Mouse (Mus musculus) kidney, adult 18-20 months (tissue): ENCODE measurements around the gene Ripply2.

Source experiments
- DNase-seq: peaks from one replicate; pipeline ENCODE4 v3.0.0; 2021

The Ripply2 gene

DNA sequence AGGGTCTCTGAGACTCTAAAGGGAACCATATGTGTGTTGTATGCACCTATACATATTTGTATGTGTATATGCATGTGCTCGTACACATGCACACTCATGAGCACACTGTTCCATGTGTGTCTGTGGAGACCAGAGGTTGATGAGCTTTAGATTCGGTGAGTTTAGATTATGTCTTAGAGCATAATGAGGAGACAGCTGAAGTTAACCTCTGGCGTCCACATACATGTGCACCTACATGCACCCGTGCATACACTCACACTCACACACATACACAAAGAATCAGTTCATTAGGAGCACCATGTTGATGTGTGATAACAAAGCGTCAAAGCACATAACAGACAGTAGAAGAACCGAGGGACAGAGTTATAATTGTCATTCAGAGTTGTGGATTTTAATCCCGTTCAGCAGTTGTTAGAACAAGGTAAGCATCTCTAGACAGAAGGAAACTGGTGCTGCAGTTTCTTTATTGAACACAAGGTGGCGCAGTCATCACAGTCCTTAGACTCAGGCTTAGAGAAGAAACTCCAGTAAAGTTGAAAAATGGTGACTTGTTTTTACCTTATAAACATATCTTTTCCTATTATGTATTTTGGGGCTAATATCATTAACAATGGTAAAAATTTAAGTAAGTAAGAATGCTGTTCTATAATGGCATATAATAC, 12.2 kb downstream of the Ripply2 start:
- DNase-seq = peak; percentile 67

DNA sequence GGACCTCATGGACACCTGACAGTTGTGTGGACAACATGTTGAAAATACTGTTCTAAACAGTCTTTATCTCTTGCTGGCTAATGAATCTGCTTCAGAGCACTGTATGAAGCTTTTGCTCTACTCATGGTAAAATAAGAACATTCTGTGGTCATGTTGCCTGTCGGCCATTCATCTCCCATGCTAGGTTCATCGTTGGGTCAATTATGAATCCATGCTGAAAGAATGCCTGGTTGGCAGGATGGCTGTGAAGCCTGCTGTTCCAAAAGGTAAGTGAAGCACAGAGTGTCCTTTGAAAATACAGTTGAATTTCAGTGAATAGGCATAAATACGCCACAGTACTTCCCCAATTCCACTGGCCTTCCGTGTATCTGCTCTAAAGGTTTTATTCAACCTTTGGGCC, 16.9 kb downstream of the Ripply2 start:
- no peak for DNase-seq

DNA sequence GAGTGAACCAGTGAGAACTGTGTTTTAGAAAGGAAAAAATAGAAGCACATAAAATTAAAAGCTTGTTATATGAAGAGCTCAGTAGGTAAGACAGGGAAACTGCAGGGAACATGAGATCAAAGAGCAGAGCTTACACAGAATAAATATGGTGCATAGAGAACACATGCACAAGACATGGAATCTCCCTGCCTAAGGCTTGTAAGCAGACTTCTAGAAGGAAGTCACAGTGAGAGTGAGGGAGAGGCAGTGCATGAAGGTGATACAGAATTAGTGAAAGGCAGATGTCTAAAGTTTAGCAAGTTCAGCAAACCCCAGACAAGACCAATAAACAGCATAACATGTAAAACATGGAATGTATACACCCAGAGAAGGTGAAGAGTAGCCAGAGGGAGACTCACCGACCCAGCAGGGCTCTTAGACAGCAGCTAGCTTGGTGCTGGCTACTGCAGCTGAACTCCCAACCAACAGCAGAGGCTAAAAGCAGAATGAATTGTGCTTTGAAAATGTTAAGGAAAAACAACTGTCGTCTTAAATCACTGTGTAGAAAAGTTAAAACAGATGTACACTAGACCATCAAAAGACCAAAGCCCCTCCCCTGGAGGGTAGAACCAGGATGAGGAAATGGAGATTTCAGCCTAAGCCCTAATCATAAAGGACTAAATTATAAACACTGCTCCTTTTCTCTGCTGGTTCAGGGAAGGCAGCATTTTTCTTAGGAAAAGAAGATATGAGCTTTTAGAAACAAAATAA, 19.7 kb downstream of the Ripply2 start:
- DNase-seq = no peak

DNA sequence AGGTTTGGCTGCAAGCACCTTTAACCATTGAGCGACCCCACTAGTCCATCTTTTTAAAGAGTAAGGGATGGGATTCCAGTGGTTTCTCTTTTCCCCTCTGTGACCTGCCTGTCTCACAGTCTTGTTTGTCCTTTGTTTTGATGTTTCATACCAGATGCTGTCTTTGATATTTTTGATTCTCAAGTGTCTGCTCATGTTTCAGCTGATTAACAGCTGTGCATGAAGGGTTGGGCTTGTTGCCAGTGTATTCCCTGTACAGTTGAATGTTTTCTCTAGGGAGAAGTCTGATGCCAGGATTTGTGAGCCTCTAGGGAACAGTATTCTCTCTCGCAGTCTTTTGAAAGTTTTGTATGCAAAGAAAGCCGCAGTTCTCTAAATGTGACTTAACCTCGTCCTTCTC, 34.1 kb downstream of the Ripply2 start:
- DNase-seq = no peak

DNA sequence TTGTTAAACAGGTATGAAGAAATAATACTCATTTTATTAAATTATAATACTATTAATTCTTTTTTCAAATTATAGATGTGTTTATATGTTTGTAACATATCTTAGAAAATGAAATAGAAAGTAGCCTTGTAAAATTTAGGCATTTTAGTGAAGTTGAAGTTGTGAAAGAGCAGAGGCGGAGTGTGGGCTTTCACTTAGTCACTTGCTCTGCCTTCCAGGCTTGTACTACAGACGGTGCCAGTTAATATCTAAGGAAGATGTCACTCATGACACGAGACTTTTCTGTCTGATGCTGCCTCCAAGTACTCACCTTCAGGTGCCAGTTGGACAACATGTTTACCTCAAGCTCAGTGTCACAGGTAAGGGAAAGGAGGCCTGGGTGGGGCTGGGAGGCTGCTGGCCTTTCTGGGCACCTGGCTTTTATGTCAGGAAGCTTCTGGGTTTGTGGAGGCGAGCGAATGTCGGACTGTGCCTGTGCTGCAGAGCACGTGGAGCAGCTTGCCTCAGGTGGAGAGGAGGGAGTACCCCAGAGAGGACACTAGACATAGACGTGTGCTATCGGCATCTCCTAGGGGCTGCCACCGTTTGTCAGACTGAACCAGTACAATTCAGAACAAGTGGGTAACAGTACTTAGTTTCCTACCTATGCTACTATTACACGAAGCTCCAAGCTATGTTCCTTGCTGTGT, 40.4 kb downstream of the Ripply2 start:
- no peak for DNase-seq

DNA sequence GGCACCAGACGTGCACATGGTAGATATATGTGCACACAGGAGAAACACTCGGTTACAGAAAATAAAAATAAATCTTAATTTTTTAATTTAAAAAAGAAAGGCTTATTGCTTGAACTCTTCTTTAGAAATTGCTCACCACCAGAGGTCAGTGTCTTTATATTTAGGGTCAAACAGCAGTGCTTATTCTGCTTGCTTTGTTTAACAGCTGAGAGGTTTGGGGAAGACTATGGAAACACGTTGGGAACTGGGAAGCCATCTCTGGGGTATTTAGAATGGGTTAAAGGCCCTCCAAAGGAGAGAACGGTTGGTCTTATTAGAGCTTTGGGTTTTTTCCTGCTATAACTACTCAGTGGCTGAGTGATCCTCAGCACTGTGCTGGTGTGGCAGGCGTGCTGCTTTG, 47.0 kb downstream of the Ripply2 start:
- DNase-seq = no peak

DNA sequence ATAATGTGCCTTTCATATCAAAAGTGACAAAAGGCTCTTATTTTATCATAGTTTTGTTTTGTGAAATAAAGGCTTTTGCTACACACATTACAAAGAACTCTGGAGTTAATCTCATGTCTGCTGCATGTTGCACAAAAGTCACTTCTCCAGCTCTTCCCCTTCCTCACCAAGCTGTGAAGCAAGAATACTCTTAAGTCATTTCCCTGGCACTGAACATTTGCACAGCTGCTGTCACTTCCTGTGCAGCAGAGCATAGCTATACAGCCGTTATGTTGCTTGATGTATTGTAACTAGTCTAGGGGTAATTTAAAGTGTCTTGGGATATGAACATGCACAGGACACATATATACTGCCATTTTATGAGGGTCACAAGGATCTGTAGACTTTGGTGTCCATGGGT, 52.8 kb downstream of the Ripply2 start:
- no peak for DNase-seq
